In genomic region chr8:83765663-83766062, GRCm38 (mm10) we compare ENCODE assay signal across 30 mouse cellular contexts.
"Had no signal": no experiment of that assay in that cellular context is flagged by ENCODE, and none has a peak within 500 bp of the region (broad histone marks: within the 10 kb centered on the region; RNA-seq: fewer than 3 reads in every experiment).

No protein-coding gene starts in this region.

- H3K9ac ChIP-seq: heart, embryonic 12.5 days; heart, embryonic 13.5 days; heart, embryonic 15.5 days; hindbrain, embryonic 12.5 days; hindbrain, embryonic 13.5 days; hindbrain, embryonic 14.5 days; hindbrain, embryonic 15.5 days; intestine, embryonic 15.5 days; kidney, embryonic 15.5 days had no signal

- H3K27me3 ChIP-seq: heart, embryonic 12.5 days; hindbrain, embryonic 15.5 days; intestine, embryonic 15.5 days; kidney, embryonic 15.5 days had no signal

- H3K4me3 ChIP-seq: heart, embryonic 10.5 days; heart, embryonic 12.5 days; heart, embryonic 13.5 days; heart, embryonic 15.5 days; hindbrain, embryonic 10.5 days; hindbrain, embryonic 12.5 days; hindbrain, embryonic 13.5 days; hindbrain, embryonic 15.5 days; intestine, embryonic 15.5 days; kidney, embryonic 15.5 days; layer of hippocampus, adult 2 months had no signal

- H3K4me1 ChIP-seq: heart, embryonic 10.5 days; heart, embryonic 12.5 days; hindbrain, embryonic 10.5 days; hindbrain, embryonic 12.5 days; hindbrain, embryonic 13.5 days; hindbrain, embryonic 15.5 days; kidney, embryonic 15.5 days had no signal

- H3K27ac ChIP-seq: heart, embryonic 10.5 days; heart, embryonic 13.5 days; heart, embryonic 15.5 days; hindbrain, embryonic 10.5 days; hindbrain, embryonic 12.5 days; hindbrain, embryonic 13.5 days; hindbrain, embryonic 14.5 days; hindbrain, embryonic 15.5 days; hindbrain, postnatal 0 days; intestine, embryonic 15.5 days; kidney, embryonic 15.5 days; kidney, postnatal 0 days; layer of hippocampus, adult 2 months had no signal

- H3K9me3 ChIP-seq: heart, embryonic 10.5 days; heart, embryonic 12.5 days; heart, embryonic 15.5 days; hindbrain, embryonic 12.5 days; hindbrain, embryonic 13.5 days; hindbrain, embryonic 15.5 days; intestine, embryonic 15.5 days; kidney, embryonic 15.5 days had no signal

- H3K36me3 ChIP-seq: heart, embryonic 10.5 days; heart, embryonic 12.5 days; heart, embryonic 13.5 days; heart, embryonic 15.5 days; hindbrain, embryonic 10.5 days; hindbrain, embryonic 12.5 days; hindbrain, embryonic 13.5 days; hindbrain, embryonic 15.5 days; intestine, embryonic 15.5 days; kidney, embryonic 15.5 days had no signal

- DNase-seq: heart, postnatal 10 days; heart, postnatal 14 days; heart, postnatal 36 days; heart, postnatal 4 days; kidney, adult 11 months; kidney, adult 18-20 months; kidney, adult 2 months; kidney, adult 8-10 months; kidney, adult 9 months; kidney, postnatal 10 days; kidney, postnatal 14 days; kidney, postnatal 25 days; kidney, postnatal 36 days; kidney, postnatal 4 days; layer of hippocampus, adult 9-11 months; layer of hippocampus, postnatal 36 days had no signal
